Mouse (Mus musculus) embryonic fibroblast, embryonic 13.5 days (primary cell): Measurements from ENCODE around the gene Git2. TPM values are rescaled to one million over a fixed set of nuclear protein-coding genes. Genes with fewer than 3 reads are reported as not detected.

ENCODE experiments used
- H3K27ac ChIP-seq: 2 replicates; pipeline ENCODE4 v1.5.1; 2012; ENCODE audit warnings: low read length, control low read depth, inconsistent platforms; ENCODE audit not compliant: insufficient read depth
- H3K4me1 ChIP-seq: 2 replicates; pipeline ENCODE4 v1.6.1; 2011; ENCODE audit warnings: low read length; ENCODE audit not compliant: control insufficient read depth, insufficient read depth
- H3K4me3 ChIP-seq: 2 replicates; pipeline ENCODE4 v1.5.1; 2011; ENCODE audit warnings: mild to moderate bottlenecking, control low read depth, low read length; ENCODE audit not compliant: insufficient read depth
- CTCF ChIP-seq: IDR thresholded peaks from 2 replicates; pipeline ENCODE4 v1.5.1; 2011; ENCODE audit warnings: mild to moderate bottlenecking, control low read depth, low read length, moderate library complexity, borderline replicate concordance; ENCODE audit not compliant: insufficient read depth
- POLR2A ChIP-seq: IDR thresholded peaks from 2 replicates; pipeline ENCODE4 v1.6.1; 2011; ENCODE audit warnings: low read depth, mild to moderate bottlenecking, control low read depth, low read length, moderate library complexity
- polyA plus RNA-seq: library from polyadenylated mRNA; stranded (reverse); fragments of >200 nt; gene quantifications from 2 replicates; pipeline ENCODE4 v1.2.4, GENCODE M21; 2011; ENCODE audit warnings: low read depth; ENCODE audit not compliant: missing spikeins, insufficient read length

The Git2 gene
- polyA plus RNA-seq, 1 experiment, result 58.0 TPM

GRCm38 (mm10) chr5:114771796-114772195 is 3.5 kb downstream of the Git2 start:
- Histone ChIP-seq H3K4me1 (peaks cover 8% of the 10 kb centered on the region), H3K27ac (no peak overlapping the region), H3K4me3 (peak overlapping the region; percentile 87)
- TF ChIP-seq CTCF (no peak), POLR2A (no peak)

DNA sequence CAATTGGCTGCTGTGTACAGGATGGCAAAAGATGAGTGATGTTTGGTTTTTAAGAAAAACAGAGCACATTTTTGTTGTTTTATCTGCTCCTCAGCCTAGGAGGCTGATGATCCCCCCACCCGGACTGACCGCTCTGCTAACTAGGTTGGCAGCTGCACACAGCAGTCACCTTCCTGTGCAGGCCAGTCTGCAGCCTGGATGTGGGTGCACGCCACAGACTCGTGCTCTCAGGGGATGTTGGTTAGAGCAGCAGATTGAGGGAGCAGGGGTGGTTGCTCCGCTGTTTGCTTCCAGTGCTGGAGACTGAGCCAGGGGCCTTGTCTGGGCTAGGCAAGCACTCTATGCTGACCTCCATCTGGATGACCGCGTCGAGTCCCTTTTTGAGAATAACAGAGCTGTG is 5.5 kb downstream of the Git2 start:
- Histone ChIP-seq H3K4me3 (no peak overlapping the region), H3K27ac (no peak overlapping the region), H3K4me1 (peaks cover 8% of the 10 kb centered on the region)
- TF ChIP-seq CTCF (no peak), POLR2A (no peak)

- TF ChIP-seq CTCF, result no peak
- no peak for TF ChIP-seq POLR2A
- Histone ChIP-seq H3K4me1 (peaks cover 8% of the 10 kb centered on the region), H3K4me3 (no peak overlapping the region), H3K27ac (no peak overlapping the region)
Measured at GRCm38 (mm10) chr5:114767185-114767584, 8.1 kb downstream of the Git2 start.

DNA sequence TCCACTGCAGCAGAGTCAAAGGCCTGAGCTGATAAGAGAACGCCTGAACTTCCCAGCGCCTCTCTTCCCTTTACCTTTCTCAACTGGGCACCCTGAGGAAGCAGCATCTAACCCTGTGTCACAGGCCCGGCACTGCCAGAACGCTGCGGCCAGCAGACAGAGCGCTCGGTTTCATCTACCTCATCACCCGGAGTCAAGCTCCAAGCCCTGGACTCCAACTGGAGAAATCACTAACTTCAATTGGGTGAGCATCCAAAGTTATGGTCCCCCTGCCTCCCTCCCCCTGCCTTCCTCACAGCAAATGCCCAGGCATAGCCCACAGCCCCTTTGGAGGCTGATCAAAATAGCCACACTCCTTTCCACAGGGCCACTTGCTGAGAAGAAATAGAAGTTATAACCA is 8.6 kb downstream of the Git2 start:
- Histone ChIP-seq H3K27ac (no peak overlapping the region), H3K4me3 (no peak overlapping the region), H3K4me1 (peaks cover 3% of the 10 kb centered on the region; the same call in 1 of the 2 replicates)
- TF ChIP-seq CTCF (no peak), POLR2A (no peak)

- Histone ChIP-seq H3K4me1 (no peaks in the 10 kb centered on the region), H3K27ac (no peak overlapping the region)
- peak; percentile 11; the same call in 1 of the 2 replicates for TF ChIP-seq CTCF
- TF ChIP-seq POLR2A, result no peak
Measured at GRCm38 (mm10) chr5:114764812-114765735, 10.2 kb downstream of the Git2 start.

DNA sequence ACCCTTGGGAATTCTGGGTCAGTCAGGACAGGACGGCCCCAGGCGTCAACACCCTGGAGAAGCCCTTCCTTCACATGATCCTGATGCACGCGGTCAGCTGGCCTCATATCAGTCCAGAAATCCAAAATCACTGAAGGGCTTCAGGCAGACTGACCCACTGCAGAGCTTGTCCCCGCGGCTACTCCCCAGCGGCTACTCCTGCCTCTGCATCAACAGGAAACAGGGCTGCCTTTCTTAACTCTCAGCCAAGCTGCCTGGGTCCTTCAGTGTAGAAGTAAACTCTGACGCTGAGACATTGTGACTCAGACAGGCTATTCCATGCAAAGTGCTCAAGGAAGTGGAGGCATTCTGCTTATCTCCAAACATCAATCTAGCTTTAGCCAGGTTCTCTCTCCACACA is 13.3 kb downstream of the Git2 start:
- Histone ChIP-seq H3K4me3 (no peak overlapping the region), H3K27ac (no peak overlapping the region), H3K4me1 (no peaks in the 10 kb centered on the region)
- TF ChIP-seq CTCF (no peak), POLR2A (no peak)

More at GRCm38 (mm10) chr5:114764812-114765735, 10.2 kb downstream of the Git2 start:
- no peak overlapping the region for H3K4me3 ChIP-seq

- Histone ChIP-seq H3K4me1 (no peaks in the 10 kb centered on the region), H3K27ac (no peak overlapping the region), H3K4me3 (no peak overlapping the region)
- TF ChIP-seq CTCF (no peak), POLR2A (no peak)
Measured at GRCm38 (mm10) chr5:114759536-114760090, 15.7 kb downstream of the Git2 start.

DNA sequence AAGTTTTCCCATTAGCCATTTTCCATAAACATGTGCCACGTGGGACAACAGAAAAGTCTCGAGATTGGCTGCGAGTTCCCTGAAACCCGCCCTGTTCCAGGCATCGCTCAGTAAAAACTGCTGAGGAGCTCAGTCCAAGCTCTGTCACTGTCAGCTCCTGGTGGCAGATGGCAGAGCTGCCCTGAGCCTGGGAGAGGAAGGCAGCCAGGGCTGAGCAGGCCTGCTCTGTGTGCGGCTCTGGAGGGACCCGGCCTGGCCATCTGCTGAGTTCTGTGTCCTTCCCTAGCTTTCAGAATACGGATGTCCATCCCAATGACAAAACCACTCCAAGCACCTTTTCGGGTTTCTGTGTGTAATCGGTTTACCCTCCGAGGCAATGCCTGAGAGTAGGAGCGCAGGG is 21.9 kb downstream of the Git2 start:
- no peak overlapping the region for H3K4me3 ChIP-seq

GRCm38 (mm10) chr5:114752397-114752796 is 22.9 kb downstream of the Git2 start:
- no peak overlapping the region for H3K4me3 ChIP-seq
- H3K27ac ChIP-seq, result no peak overlapping the region
- H3K4me1 ChIP-seq, result no peaks in the 10 kb centered on the region
- TF ChIP-seq POLR2A, result no peak
- TF ChIP-seq CTCF, result no peak

More for the DNA sequence above, 21.9 kb downstream of the Git2 start:
- H3K27ac ChIP-seq, result no peak overlapping the region
- TF ChIP-seq CTCF (no peak), POLR2A (no peak)
- no peaks in the 10 kb centered on the region for H3K4me1 ChIP-seq

DNA sequence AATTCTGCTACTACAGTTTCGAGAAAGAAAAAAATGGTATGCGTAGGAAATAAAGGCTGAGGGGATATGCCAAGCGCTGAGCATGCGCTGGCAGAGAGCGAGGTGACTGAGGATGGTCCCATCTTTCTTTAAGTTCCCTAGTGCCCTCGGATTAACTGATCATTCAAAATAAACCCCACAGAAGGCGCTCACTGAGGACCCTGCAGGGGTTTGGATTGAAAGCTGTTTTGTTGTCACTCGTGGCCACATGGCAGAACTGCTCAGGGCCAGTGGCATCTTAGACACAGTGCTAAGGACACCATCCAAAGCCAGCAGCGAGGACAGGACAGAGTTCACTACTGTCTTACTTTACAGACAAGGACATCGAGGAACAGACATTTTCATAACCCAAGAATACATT is 25.0 kb downstream of the Git2 start:
- Histone ChIP-seq H3K4me1 (no peaks in the 10 kb centered on the region; the same call in 1 of the 2 replicates), H3K4me3 (no peak overlapping the region), H3K27ac (no peak overlapping the region)
- TF ChIP-seq CTCF (no peak), POLR2A (no peak)

DNA sequence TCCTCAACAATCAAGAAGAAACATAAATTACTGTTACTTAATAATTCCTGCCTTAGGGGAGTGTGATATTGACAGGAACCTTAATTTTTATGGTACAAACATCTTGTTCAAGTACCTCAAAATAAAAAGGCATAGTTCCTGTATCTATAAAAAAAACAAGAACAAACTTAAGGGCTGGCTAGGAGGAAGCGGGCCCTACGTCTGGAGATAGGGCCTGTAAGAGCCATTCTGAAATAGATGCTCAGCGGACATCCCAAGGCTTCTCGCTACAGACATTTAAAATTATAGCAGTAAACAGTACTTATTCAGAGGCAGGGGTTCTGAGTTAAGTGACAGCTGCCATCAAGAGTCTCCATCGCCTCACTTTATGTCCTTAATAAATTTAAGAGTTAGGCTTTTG is 27.8 kb downstream of the Git2 start:
- H3K27ac ChIP-seq, result no peak overlapping the region
- H3K4me3 ChIP-seq, result no peak overlapping the region
- no peak for TF ChIP-seq CTCF
- TF ChIP-seq POLR2A, result no peak
- H3K4me1 ChIP-seq, result peaks cover 20% of the 10 kb centered on the region
